In the genomic region with DNA sequence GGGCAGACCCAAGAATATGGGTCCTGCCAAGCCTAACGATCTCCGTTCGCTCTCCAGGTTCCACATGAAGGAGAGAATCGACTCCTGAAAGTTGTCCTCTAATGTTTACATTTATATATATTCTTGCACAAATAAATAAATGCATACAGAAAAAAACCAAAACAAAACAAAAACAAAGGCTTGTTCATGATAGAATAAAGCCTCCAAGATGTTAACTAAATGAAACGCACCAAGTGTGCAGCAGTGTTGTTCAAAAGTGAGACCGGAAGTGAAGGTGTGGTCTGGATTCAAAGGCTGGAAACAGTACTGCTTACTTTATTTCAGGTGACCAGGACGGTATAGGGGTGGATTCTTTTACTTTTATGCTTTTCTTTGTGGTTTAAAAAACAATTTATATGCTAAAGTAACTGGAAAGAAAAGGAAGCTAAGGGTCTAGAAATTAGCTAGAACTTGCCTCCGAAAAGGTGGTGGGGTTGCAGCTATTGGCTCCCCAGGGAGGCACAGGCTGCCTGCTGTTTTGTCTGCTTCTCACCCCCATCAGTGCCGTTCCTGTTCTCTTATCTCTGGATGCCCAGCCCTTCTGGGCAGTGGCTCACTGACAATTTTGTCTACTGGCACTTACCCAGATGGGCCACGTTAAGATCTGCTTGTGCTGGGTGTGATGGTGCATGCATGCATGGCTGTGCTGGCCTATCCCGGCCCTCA, we compare ENCODE assay signal across 8 mouse cellular contexts. TPM values are rescaled to one million over a fixed set of nuclear protein-coding genes. Genes with fewer than 3 reads are reported as not detected.
DNase-seq lines count a peak whose midpoint lies in the region; ATAC-seq lines count a peak whose summit lies in the region.

No protein-coding gene starts in this region.

- H3K27me3 ChIP-seq in kidney, embryonic 15.5 days, result no peaks in the 10 kb centered on the region
- peaks cover 5% of the 10 kb centered on the region; the same call in 1 of the 2 replicates for H3K27me3 ChIP-seq in forebrain, embryonic 13.5 days
- no peaks in the 10 kb centered on the region for H3K27me3 ChIP-seq in stomach, embryonic 15.5 days (replicated peaks)

- H3K9ac ChIP-seq in kidney, embryonic 15.5 days, result peak overlapping the region; percentile 98
- peak overlapping the region; percentile 98 for H3K9ac ChIP-seq in forebrain, embryonic 13.5 days
- no peak overlapping the region for H3K9ac ChIP-seq in stomach, embryonic 15.5 days

- no peak for DNase-seq in kidney, postnatal 14 days
- DNase-seq in left cerebral cortex, adult 9 months (ENCODE audit: low spot score in 2 of 2), result no peak

- H3K9me3 ChIP-seq in kidney, embryonic 15.5 days (replicated peaks), result no peaks in the 10 kb centered on the region
- 0 out of 2 replicates have a peak, but pooled peaks cover 4% of the 10 kb centered on the region for H3K9me3 ChIP-seq in forebrain, embryonic 13.5 days (replicated peaks)
- H3K9me3 ChIP-seq in stomach, embryonic 15.5 days, result no peaks in the 10 kb centered on the region

- peak overlapping the region; percentile 79 for H3K4me2 ChIP-seq in kidney, embryonic 15.5 days
- peak overlapping the region; percentile 80 for H3K4me2 ChIP-seq in forebrain, embryonic 13.5 days
- H3K4me2 ChIP-seq in stomach, embryonic 15.5 days, result peak overlapping the region; percentile 42

- peaks cover 21% of the 10 kb centered on the region for H3K36me3 ChIP-seq in kidney, embryonic 15.5 days
- peaks cover 19% of the 10 kb centered on the region for H3K36me3 ChIP-seq in forebrain, embryonic 13.5 days (ENCODE audit: poor library complexity, severe bottlenecking)
- H3K36me3 ChIP-seq in macrophage (ENCODE audit: inconsistent target), result peaks cover 18% of the 10 kb centered on the region
- peaks cover 11% of the 10 kb centered on the region for H3K36me3 ChIP-seq in stomach, embryonic 15.5 days

- peak; percentile 27; the same call in 1 of the 2 replicates for ATAC-seq in kidney, embryonic 15.5 days (replicated peaks; ENCODE audit: low FRiP score)
- ATAC-seq in forebrain, embryonic 13.5 days, result peak; percentile 54; the same call in 1 of the 2 replicates
- peak; percentile 50 for ATAC-seq in inflammation-experienced regulatory T-cells, adult 6 months
- ATAC-seq in stomach, embryonic 15.5 days (ENCODE audit: insufficient read depth, low FRiP score, low read depth), result peak; percentile 72

- 30% methylated on average over 11 of the region's 11 CpGs for WGBS in kidney, embryonic 15.5 days
- WGBS in forebrain, embryonic 13.5 days, result 38% methylated on average over 11 of the region's 11 CpGs
- WGBS in macrophage (ENCODE audit: missing documents), result 10% methylated on average over 11 of the region's 11 CpGs
- 32% methylated on average over 11 of the region's 11 CpGs for WGBS in stomach, embryonic 15.5 days

- peak overlapping the region; percentile 90; the same call in 1 of the 2 replicates for H3K27ac ChIP-seq in kidney, embryonic 15.5 days
- peak overlapping the region; percentile 82 for H3K27ac ChIP-seq in brown adipose tissue, adult 24 weeks (replicated peaks; ENCODE audit: low read depth, low read length)
- H3K27ac ChIP-seq in forebrain, embryonic 13.5 days, result no peak overlapping the region
- peak overlapping the region; percentile 25; the same call in 1 of the 2 replicates for H3K27ac ChIP-seq in macrophage
- no peak overlapping the region for H3K27ac ChIP-seq in stomach, embryonic 15.5 days

- H3K79me2 ChIP-seq in macrophage (ENCODE audit: inconsistent target), result peaks cover 39% of the 10 kb centered on the region

- peak overlapping the region; percentile 99 for H3K4me3 ChIP-seq in kidney, embryonic 15.5 days (replicated peaks)
- peak overlapping the region; percentile 100 for H3K4me3 ChIP-seq in brown adipose tissue, adult 24 weeks (ENCODE audit: insufficient read depth, low read depth, low read length)
- peak overlapping the region; percentile 99 for H3K4me3 ChIP-seq in forebrain, embryonic 13.5 days
- H3K4me3 ChIP-seq in macrophage (ENCODE audit: inconsistent target), result peak overlapping the region; percentile 71
- H3K4me3 ChIP-seq in stomach, embryonic 15.5 days (replicated peaks), result peak overlapping the region; percentile 76

- peaks cover 25% of the 10 kb centered on the region for H3K4me1 ChIP-seq in kidney, embryonic 15.5 days
- peaks cover 5% of the 10 kb centered on the region for H3K4me1 ChIP-seq in brown adipose tissue, adult 24 weeks (ENCODE audit: control insufficient read depth, insufficient read depth, insufficient read length, low read length)
- peaks cover 25% of the 10 kb centered on the region for H3K4me1 ChIP-seq in forebrain, embryonic 13.5 days
- H3K4me1 ChIP-seq in stomach, embryonic 15.5 days, result peaks cover 13% of the 10 kb centered on the region

RNA-seq across cellular contexts. Expression of a gene that starts 0.6 kb away (rescaled TPM):
- polyA plus RNA-seq in kidney, embryonic 15.5 days (2015; fragmentation: Nextera tagmentation; extraction: Ambion mirVana), result 68.6 and 74.4 TPM in 2 replicates
- polyA plus RNA-seq in brown adipose tissue, adult 24 weeks (2012; ENCODE audit: insufficient read depth, insufficient read length, missing spikeins), result 61.5 TPM in 2 replicates
- 75.2 TPM in 2 replicates for polyA plus RNA-seq in forebrain, embryonic 13.5 days (2015; fragmentation: Nextera tagmentation; extraction: Ambion mirVana)
- 10 to 100 TPM; 63.8 to 67.0 (median 64.7) TPM for polyA plus RNA-seq in inflammation-experienced regulatory T-cells, adult 6 months (2017; shearing (Covaris generic))
- 100 to 1,000 TPM in 23 of 26 experiments, 10 to 100 TPM in 3; 77.0 to 198 (median 139) TPM for total RNA-seq in macrophage (2018; cell fraction: chromatin; rRNA removed)
- total RNA-seq in macrophage (2018; cell fraction: cytosol; rRNA removed), result 10 to 100 TPM; 52.3 to 97.6 (median 76.4) TPM
- 100 to 1,000 TPM in 3 of 26 experiments, 10 to 100 TPM in 23; 56.0 to 157 (median 71.1) TPM for total RNA-seq in macrophage (2018; cell fraction: nucleus; rRNA removed)
- 70.3 to 154 TPM (median 78.5 TPM) in 3 replicates for polyA plus RNA-seq in macrophage (2018)
- polyA plus RNA-seq in stomach, embryonic 15.5 days (2015; fragmentation: Nextera tagmentation; extraction: Ambion mirVana), result 60.0 and 61.3 TPM in 2 replicates

Comparison
In these comparisons a context has a peak if more than half of its experiments do, and no peak if none do; other contexts are left out.
1. H3K27ac ChIP-seq: peak in kidney, embryonic 15.5 days (single experiment), brown adipose tissue, adult 24 weeks (single experiment) and macrophage (single experiment); none in forebrain, embryonic 13.5 days (single experiment) and stomach, embryonic 15.5 days (single experiment).
2. Peak in every context shown above with its lines, with median percentiles within 50 percentile points of each other: ATAC-seq, H3K4me2 ChIP-seq and H3K4me3 ChIP-seq.